Mouse (Mus musculus): ENCODE results near the gene Mmp21.

- TF ChIP-seq CTCF (IDR thresholded peaks at IDR 0.05) (no peak), POLR2A (IDR thresholded peaks at IDR 0.05; ENCODE audit: insufficient read depth, low read depth, low read length) (no peak)
Observed at GRCm38 (mm10) chr7:133670846-133671245, 9.0 kb downstream of the Mmp21 start.
